Mouse (Mus musculus) Patski (cell line): ENCODE measurements around the gene Slc26a8. TPM values are rescaled to one million over a fixed set of nuclear protein-coding genes. Genes with fewer than 3 reads are reported as not detected.
A peak's percentile ranks its signal among the peaks of the same experiment; 100 is the strongest.

Experiments
- ATAC-seq: fragments of 100-300 bp; one replicate; pipeline ENCODE4 v1.8.0; 2021
- CTCF ChIA-PET: fragments of 350-600 bp; sonication (Branson Sonifier 250); formaldehyde crosslinking; loops from one replicate; lab custom pipeline; 2022; ENCODE audit warnings: inconsistent platforms; lab: Charles Lee
- POLR2A ChIA-PET: fragments of 350-600 bp; sonication (Branson Sonifier 250); formaldehyde crosslinking; loops from one replicate; lab custom pipeline; 2022; ENCODE audit warnings: antibody characterized with exemption, inconsistent platforms; lab: Charles Lee
- DNase-seq: peaks from one replicate; pipeline ENCODE4 v3.0.0-alpha.2; 2011; ENCODE audit warnings: low read depth, low spot score
- H3K27me3 ChIP-seq: fragments of 371-371 bp; one replicate; pipeline ENCODE4 v1.5.1; 2021
- CTCF ChIP-seq: fragments of 100-300 bp; IDR thresholded peaks from one replicate; pipeline ENCODE4 v1.5.1; 2021
- in situ Hi-C: fragments of 300-500 bp; cut with MboI; formaldehyde crosslinking; loops from 3 replicates; pipeline ENCODE4 v1.11.1; 2018; ENCODE audit warnings: low pct_unique_long_range_greater_than_20kb, mixed read lengths
- polyA plus RNA-seq: library from polyadenylated mRNA; unstranded; gene quantifications from one replicate; pipeline ENCODE4 v1.2.3, GENCODE M21; 2021

The Slc26a8 gene
- polyA plus RNA-seq, 1 experiment from 2014 or later = 0.73 TPM

DNA sequence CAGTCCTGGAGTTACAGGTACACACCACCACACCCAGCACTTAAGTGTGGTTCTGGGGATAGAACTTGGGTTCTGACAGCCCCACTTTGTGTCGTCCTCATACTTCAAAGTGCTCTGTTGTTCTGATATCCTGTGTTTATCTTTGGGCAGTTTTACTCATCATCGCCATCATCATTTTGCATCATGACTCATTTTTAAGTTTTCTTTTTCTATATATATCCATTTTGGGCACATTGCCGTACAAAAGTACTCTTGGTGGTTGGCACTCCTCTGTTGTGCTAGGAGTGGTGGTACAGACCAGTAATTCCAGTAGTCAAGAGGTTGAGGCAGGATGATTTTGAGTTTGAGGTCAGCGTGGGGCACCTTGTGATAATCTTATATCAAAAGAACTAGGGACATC, 11.1 kb upstream of the Slc26a8 start:
- TF ChIP-seq CTCF = no peak
- no peak for DNase-seq
- ChIA-PET CTCF (interaction anchor here (1.3 to 1.5 kb wide), 2 partner anchors 9 to 10 kb away, joined by 3 to 4 read pairs; partner anchors contain the start of genes Mapk14 and Slc26a8), POLR2A (interaction anchor here (0.5 kb wide), 1 partner anchor 326 kb away, joined by 3 read pairs; no protein-coding TSS in a partner anchor)
- ATAC-seq = no peak
- H3K27me3 ChIP-seq = no peaks in the 10 kb centered on the region
- in situ Hi-C loops = no loop called here

DNA sequence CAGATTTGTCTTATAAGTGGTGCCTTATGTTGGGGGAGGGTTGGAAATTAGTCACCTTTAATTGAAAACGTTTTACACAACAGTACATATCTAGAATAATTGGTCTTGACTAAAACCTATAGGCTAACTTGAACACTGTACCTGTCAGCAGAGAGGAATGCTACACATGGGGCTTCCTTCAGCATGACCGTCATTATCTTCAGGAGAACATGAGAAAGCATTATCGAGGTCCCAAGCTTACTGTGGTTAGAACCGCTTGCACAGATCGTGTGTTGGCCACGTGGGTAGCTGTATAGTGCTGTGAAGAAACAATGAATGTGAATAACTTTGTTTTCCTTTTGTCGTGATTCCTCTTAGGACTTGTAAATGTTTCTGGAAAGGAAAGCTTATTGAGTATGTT, 9.8 kb upstream of the Slc26a8 start:
- ATAC-seq (no peak), DNase-seq (no peak)
- in situ Hi-C loops = no loop called here
- H3K27me3 ChIP-seq = no peaks in the 10 kb centered on the region
- ChIA-PET POLR2A (no interaction called here), CTCF (no interaction called here)
- TF ChIP-seq CTCF = no peak

GRCm38 (mm10) chr17:28698672-28699071, 8.6 kb upstream of the Slc26a8 start:
- POLR2A ChIA-PET = interaction anchor here (1.0 kb wide), 1 partner anchor 59 kb away, joined by 4 read pairs; no protein-coding TSS in a partner anchor
- H3K27me3 ChIP-seq = no peaks in the 10 kb centered on the region
- no peak for ATAC-seq
- DNase-seq = no peak
- CTCF ChIA-PET = interaction anchor here (1.4 kb wide), 1 partner anchor 13 kb away, joined by 5 read pairs; no protein-coding TSS in a partner anchor
- in situ Hi-C loops = no loop called here
- no peak for TF ChIP-seq CTCF

DNA sequence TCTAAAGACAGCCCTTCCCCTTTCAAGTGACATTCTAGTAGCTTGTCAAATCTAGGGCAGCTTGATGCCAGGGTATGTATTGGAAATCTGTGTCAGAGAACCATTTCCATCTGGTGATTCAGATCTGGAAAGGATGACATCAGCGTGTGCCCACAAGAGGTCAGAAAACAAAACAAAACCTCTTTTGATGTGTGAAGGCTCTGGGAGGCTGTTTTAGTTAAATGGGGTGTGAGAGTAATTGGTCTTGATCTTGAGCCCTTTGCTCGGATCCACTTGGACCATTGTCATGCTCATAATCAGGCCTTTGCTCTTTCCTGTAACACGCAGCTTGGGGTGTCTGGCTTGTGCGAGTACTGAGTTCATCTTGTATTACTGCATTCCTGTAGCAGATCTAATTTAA, 8.2 kb upstream of the Slc26a8 start:
- in situ Hi-C loops = no loop called here
- no peaks in the 10 kb centered on the region for H3K27me3 ChIP-seq

GRCm38 (mm10) chr17:28697290-28698195, 7.5 kb upstream of the Slc26a8 start:
- no peak for DNase-seq
- CTCF ChIA-PET = interaction anchor here (1.4 kb wide), 1 partner anchor 14 kb away, joined by 5 read pairs; no protein-coding TSS in a partner anchor
- in situ Hi-C loops = no loop called here
- no peaks in the 10 kb centered on the region for H3K27me3 ChIP-seq
- no peak for TF ChIP-seq CTCF
- ATAC-seq = no peak
- POLR2A ChIA-PET = interaction anchor here (0.8 kb wide), 1 partner anchor 9 kb away, joined by 3 read pairs; no protein-coding TSS in a partner anchor

More for the DNA sequence above, 8.2 kb upstream of the Slc26a8 start:
- peak; percentile 75 for DNase-seq
- ChIA-PET CTCF (interaction anchor here (1.4 kb wide), 1 partner anchor 13 kb away, joined by 5 read pairs; no protein-coding TSS in a partner anchor), POLR2A (interaction anchor here (0.8 kb wide), 1 partner anchor 8 kb away, joined by 3 read pairs; no protein-coding TSS in a partner anchor)
- ATAC-seq = peak; percentile 29
- TF ChIP-seq CTCF = no peak

DNA sequence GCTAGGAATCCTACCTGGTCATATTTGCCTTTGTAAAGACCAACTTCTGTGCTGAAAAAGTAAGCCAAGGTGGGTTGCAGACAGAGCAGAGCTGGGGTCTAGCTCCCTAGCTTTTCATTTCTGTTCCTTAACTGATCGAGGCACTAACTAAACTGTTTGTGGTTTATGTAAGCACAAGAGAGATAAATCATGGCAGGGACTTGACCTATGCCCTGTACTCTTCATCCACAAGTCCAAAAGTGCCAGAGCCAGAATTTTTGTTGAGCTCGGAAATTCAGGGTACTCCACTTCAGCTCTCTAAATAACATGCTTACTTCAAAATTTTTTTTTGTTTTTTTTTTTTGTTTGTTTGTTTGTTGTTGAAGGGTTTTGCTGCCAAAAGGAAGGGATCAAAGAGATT, 6.6 kb upstream of the Slc26a8 start:
- no peaks in the 10 kb centered on the region for H3K27me3 ChIP-seq
- in situ Hi-C loops = no loop called here
- ChIA-PET POLR2A (no interaction called here), CTCF (interaction anchor here (1.2 kb wide), 1 partner anchor 14 kb away, joined by 5 read pairs; no protein-coding TSS in a partner anchor)
- no peak for TF ChIP-seq CTCF
- DNase-seq = no peak
- no peak for ATAC-seq

- TF ChIP-seq CTCF = no peak
- ATAC-seq = no peak
- CTCF ChIA-PET = interaction anchor here (1.2 kb wide), 1 partner anchor 12 kb away, joined by 3 read pairs; no protein-coding TSS in a partner anchor
- H3K27me3 ChIP-seq = no peaks in the 10 kb centered on the region
- POLR2A ChIA-PET = no interaction called here
- in situ Hi-C loops = no loop called here
- no peak for DNase-seq
Measured at GRCm38 (mm10) chr17:28694832-28695231, 4.8 kb upstream of the Slc26a8 start.

GRCm38 (mm10) chr17:28694078-28694477, 4.0 kb upstream of the Slc26a8 start:
- TF ChIP-seq CTCF = no peak
- no peaks in the 10 kb centered on the region for H3K27me3 ChIP-seq
- CTCF ChIA-PET = interaction anchor here (2.4 kb wide), 1 partner anchor 45 kb away, joined by 9 read pairs; no protein-coding TSS in a partner anchor
- in situ Hi-C loops = no loop called here
- ATAC-seq (no peak), DNase-seq (no peak)
- POLR2A ChIA-PET = interaction anchor here (1.1 kb wide), 1 partner anchor 107 kb away, joined by 3 read pairs; no protein-coding TSS in a partner anchor

GRCm38 (mm10) chr17:28693086-28693485, 3.1 kb upstream of the Slc26a8 start:
- ATAC-seq (no peak), DNase-seq (no peak)
- no peak for TF ChIP-seq CTCF
- no peaks in the 10 kb centered on the region for H3K27me3 ChIP-seq
- in situ Hi-C loops = no loop called here
- POLR2A ChIA-PET = interaction anchor here (1.1 to 1.8 kb wide), 2 partner anchors 11 to 108 kb away, joined by 3 to 5 read pairs; no protein-coding TSS in a partner anchor
- CTCF ChIA-PET = interaction anchor here (1.3 to 2.5 kb wide), 5 partner anchors 12 to 234 kb away, joined by 3 to 9 read pairs (median 4); no protein-coding TSS in a partner anchor

DNA sequence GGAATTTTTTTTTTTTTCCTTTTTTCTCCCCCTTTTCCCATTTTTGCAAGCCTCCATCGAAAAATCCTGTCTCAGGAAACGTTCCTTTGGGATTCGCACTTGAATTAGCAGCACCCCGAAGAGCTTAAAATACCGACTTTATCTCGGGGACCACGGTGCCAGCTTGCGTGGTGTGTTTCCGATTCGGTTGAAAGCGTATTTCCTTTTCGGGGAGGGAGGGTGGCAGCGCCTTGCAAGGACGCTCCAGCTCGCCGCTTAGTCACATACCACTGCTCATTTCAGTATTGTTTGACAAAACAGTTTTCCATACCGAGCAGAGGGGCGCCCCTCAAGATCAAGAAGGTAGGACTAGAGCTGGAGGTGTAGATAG, 2.3 kb upstream of the Slc26a8 start:
- H3K27me3 ChIP-seq = no peaks in the 10 kb centered on the region
- POLR2A ChIA-PET = interaction anchor here (0.7 to 1.8 kb wide), 4 partner anchors 12 to 109 kb away, joined by 3 to 5 read pairs (median 5); partner anchors contain the start of gene Brpf3
- CTCF ChIA-PET = interaction anchor here (1.3 to 2.5 kb wide), 5 partner anchors 13 to 235 kb away, joined by 3 to 9 read pairs (median 4); no protein-coding TSS in a partner anchor
- DNase-seq = no peak
- TF ChIP-seq CTCF = no peak
- in situ Hi-C loops = no loop called here
- ATAC-seq = no peak
